Mouse (Mus musculus): ENCODE measurements around the gene Acacb. TPM values are rescaled to one million over a fixed set of nuclear protein-coding genes. Genes with fewer than 3 reads are reported as not detected.
A peak's percentile ranks its signal among the peaks of the same experiment; 100 is the strongest.

The Acacb gene
- polyA plus RNA-seq, 1 experiment = 0.84 TPM

GRCm38 (mm10) chr5:114176548-114177400, 30.4 kb downstream of the Acacb start:
- no peaks in the 10 kb centered on the region for H3K36me3 ChIP-seq (ENCODE audit: control insufficient read depth, insufficient read depth)
- H3ac ChIP-seq (ENCODE audit: control insufficient read depth, insufficient read length) = peak overlapping the region; percentile 45
- H3K4me3 ChIP-seq = peak overlapping the region; percentile 29
- peak overlapping the region; percentile 95 for H3K4me2 ChIP-seq (ENCODE audit: low read depth)
- TF ChIP-seq USF1 (IDR thresholded peaks at IDR 0.05; ENCODE audit: low read depth) (no peak), TCF3 (IDR thresholded peaks at IDR 0.05; ENCODE audit: insufficient read length, low read depth) (no peak), POLR2AphosphoS2 (IDR thresholded peaks at IDR 0.05; ENCODE audit: insufficient read length, low read depth) (no peak), TCF12 (IDR thresholded peaks at IDR 0.05; ENCODE audit: insufficient read depth, poor library complexity, severe bottlenecking) (no peak), MYOG (IDR thresholded peaks at IDR 0.05; ENCODE audit: control insufficient read depth in 1 of 3, insufficient read depth in 1 of 3, insufficient read length in 2 of 3, low read depth in 2 of 3) (no peak), MAX (IDR thresholded peaks at IDR 0.05; ENCODE audit: low read depth) (no peak), MYOD1 (IDR thresholded peaks at IDR 0.05; ENCODE audit: control insufficient read depth in 1 of 3, insufficient read length in 2 of 3, low read depth in 2 of 3) (no peak), REST (IDR thresholded peaks at IDR 0.05; ENCODE audit: insufficient read depth, insufficient read length) (no peak), E2F4 (IDR thresholded peaks at IDR 0.05; ENCODE audit: insufficient read depth) (no peak), CEBPB (IDR thresholded peaks at IDR 0.05; ENCODE audit: insufficient read depth, poor library complexity, severe bottlenecking) (no peak), POLR2A (IDR thresholded peaks at IDR 0.05; ENCODE audit: insufficient read length, low read depth) (no peak), SRF (IDR thresholded peaks at IDR 0.05; ENCODE audit: control insufficient read depth, insufficient read length, low read depth) (no peak)
- no peaks in the 10 kb centered on the region for H3K27me3 ChIP-seq (ENCODE audit: control insufficient read depth, insufficient read depth, insufficient read length)
- H3K79me2 ChIP-seq (ENCODE audit: control insufficient read depth, insufficient read depth) = no peaks in the 10 kb centered on the region

GRCm38 (mm10) chr5:114177966-114178719, 31.8 kb downstream of the Acacb start:
- Histone ChIP-seq H3K4me3 (no peak overlapping the region), H3K4me2 (ENCODE audit: low read depth) (no peak overlapping the region), H3ac (ENCODE audit: control insufficient read depth, insufficient read length) (no peak overlapping the region), H3K36me3 (ENCODE audit: control insufficient read depth, insufficient read depth) (no peaks in the 10 kb centered on the region), H3K79me2 (ENCODE audit: control insufficient read depth, insufficient read depth) (no peaks in the 10 kb centered on the region), H3K27me3 (ENCODE audit: control insufficient read depth, insufficient read depth, insufficient read length) (no peaks in the 10 kb centered on the region)
- TF ChIP-seq MYOG (IDR thresholded peaks at IDR 0.05; ENCODE audit: control insufficient read depth in 1 of 3, insufficient read depth in 1 of 3, insufficient read length in 2 of 3, low read depth in 2 of 3) = no peak
- TF ChIP-seq POLR2AphosphoS2 (IDR thresholded peaks at IDR 0.05; ENCODE audit: insufficient read length, low read depth) = no peak
- TF ChIP-seq SRF (IDR thresholded peaks at IDR 0.05; ENCODE audit: control insufficient read depth, insufficient read length, low read depth) = no peak
- no peak for TF ChIP-seq REST (IDR thresholded peaks at IDR 0.05; ENCODE audit: insufficient read depth, insufficient read length)
- TF ChIP-seq E2F4 (IDR thresholded peaks at IDR 0.05; ENCODE audit: insufficient read depth) = no peak
- no peak for TF ChIP-seq CEBPB (IDR thresholded peaks at IDR 0.05; ENCODE audit: insufficient read depth, poor library complexity, severe bottlenecking)
- no peak for TF ChIP-seq USF1 (IDR thresholded peaks at IDR 0.05; ENCODE audit: low read depth)
- no peak for TF ChIP-seq TCF12 (IDR thresholded peaks at IDR 0.05; ENCODE audit: insufficient read depth, poor library complexity, severe bottlenecking)
- no peak for TF ChIP-seq MYOD1 (IDR thresholded peaks at IDR 0.05; ENCODE audit: control insufficient read depth in 1 of 3, insufficient read length in 2 of 3, low read depth in 2 of 3)
- TF ChIP-seq TCF3 (IDR thresholded peaks at IDR 0.05; ENCODE audit: insufficient read length, low read depth) = no peak
- TF ChIP-seq POLR2A (IDR thresholded peaks at IDR 0.05; ENCODE audit: insufficient read length, low read depth) = no peak
- no peak for TF ChIP-seq MAX (IDR thresholded peaks at IDR 0.05; ENCODE audit: low read depth)

GRCm38 (mm10) chr5:114179541-114179940, 33.2 kb downstream of the Acacb start:
- H3ac ChIP-seq (ENCODE audit: control insufficient read depth, insufficient read length) = no peak overlapping the region
- H3K27me3 ChIP-seq (ENCODE audit: control insufficient read depth, insufficient read depth, insufficient read length) = no peaks in the 10 kb centered on the region
- no peaks in the 10 kb centered on the region for H3K79me2 ChIP-seq (ENCODE audit: control insufficient read depth, insufficient read depth)
- no peak overlapping the region for H3K4me3 ChIP-seq
- H3K36me3 ChIP-seq (ENCODE audit: control insufficient read depth, insufficient read depth) = no peaks in the 10 kb centered on the region
- TF ChIP-seq MYOG (IDR thresholded peaks at IDR 0.05; ENCODE audit: control insufficient read depth in 1 of 3, insufficient read depth in 1 of 3, insufficient read length in 2 of 3, low read depth in 2 of 3) = no peak
- TF ChIP-seq CEBPB (IDR thresholded peaks at IDR 0.05; ENCODE audit: insufficient read depth, poor library complexity, severe bottlenecking) = no peak
- no peak for TF ChIP-seq POLR2A (IDR thresholded peaks at IDR 0.05; ENCODE audit: insufficient read length, low read depth)
- TF ChIP-seq MAX (IDR thresholded peaks at IDR 0.05; ENCODE audit: low read depth) = no peak
- no peak for TF ChIP-seq E2F4 (IDR thresholded peaks at IDR 0.05; ENCODE audit: insufficient read depth)
- no peak for TF ChIP-seq TCF12 (IDR thresholded peaks at IDR 0.05; ENCODE audit: insufficient read depth, poor library complexity, severe bottlenecking)
- TF ChIP-seq USF1 (IDR thresholded peaks at IDR 0.05; ENCODE audit: low read depth) = no peak
- TF ChIP-seq TCF3 (IDR thresholded peaks at IDR 0.05; ENCODE audit: insufficient read length, low read depth) = no peak
- TF ChIP-seq REST (IDR thresholded peaks at IDR 0.05; ENCODE audit: insufficient read depth, insufficient read length) = no peak
- no peak for TF ChIP-seq MYOD1 (IDR thresholded peaks at IDR 0.05; ENCODE audit: control insufficient read depth in 1 of 3, insufficient read length in 2 of 3, low read depth in 2 of 3)
- TF ChIP-seq POLR2AphosphoS2 (IDR thresholded peaks at IDR 0.05; ENCODE audit: insufficient read length, low read depth) = no peak
- TF ChIP-seq SRF (IDR thresholded peaks at IDR 0.05; ENCODE audit: control insufficient read depth, insufficient read length, low read depth) = no peak
- no peak overlapping the region for H3K4me2 ChIP-seq (ENCODE audit: low read depth)

- Histone ChIP-seq H3K27me3 (ENCODE audit: control insufficient read depth, insufficient read depth, insufficient read length) (no peaks in the 10 kb centered on the region), H3K4me3 (no peak overlapping the region), H3K36me3 (ENCODE audit: control insufficient read depth, insufficient read depth) (no peaks in the 10 kb centered on the region), H3ac (ENCODE audit: control insufficient read depth, insufficient read length) (no peak overlapping the region), H3K79me2 (ENCODE audit: control insufficient read depth, insufficient read depth) (no peaks in the 10 kb centered on the region), H3K4me2 (ENCODE audit: low read depth) (no peak overlapping the region)
- no peak for TF ChIP-seq SRF (IDR thresholded peaks at IDR 0.05; ENCODE audit: control insufficient read depth, insufficient read length, low read depth)
- peak in 1 of 3 experiments; percentile 14 for TF ChIP-seq MYOD1 (IDR thresholded peaks at IDR 0.05; ENCODE audit: control insufficient read depth in 1 of 3, insufficient read length in 2 of 3, low read depth in 2 of 3)
- TF ChIP-seq POLR2AphosphoS2 (IDR thresholded peaks at IDR 0.05; ENCODE audit: insufficient read length, low read depth) = no peak
- TF ChIP-seq TCF3 (IDR thresholded peaks at IDR 0.05; ENCODE audit: insufficient read length, low read depth) = no peak
- no peak for TF ChIP-seq MAX (IDR thresholded peaks at IDR 0.05; ENCODE audit: low read depth)
- no peak for TF ChIP-seq MYOG (IDR thresholded peaks at IDR 0.05; ENCODE audit: control insufficient read depth in 1 of 3, insufficient read depth in 1 of 3, insufficient read length in 2 of 3, low read depth in 2 of 3)
- TF ChIP-seq REST (IDR thresholded peaks at IDR 0.05; ENCODE audit: insufficient read depth, insufficient read length) = no peak
- TF ChIP-seq E2F4 (IDR thresholded peaks at IDR 0.05; ENCODE audit: insufficient read depth) = no peak
Measured at GRCm38 (mm10) chr5:114183493-114183892, 37.2 kb downstream of the Acacb start.
